Mouse (Mus musculus): ENCODE data around the gene Tomm70a.

Gene Tomm70a

GRCm38 (mm10) chr16:57189493-57189892 is 68.0 kb downstream of the Tomm70a start:
- no peak for DNase-seq (ENCODE audit: low read depth, low spot score)

GRCm38 (mm10) chr16:57190390-57190789 is 68.9 kb downstream of the Tomm70a start:
- no peak for DNase-seq (ENCODE audit: low read depth, low spot score)

GRCm38 (mm10) chr16:57191214-57191613 is 69.7 kb downstream of the Tomm70a start:
- DNase-seq (ENCODE audit: low read depth, low spot score) = no peak

- DNase-seq (ENCODE audit: low read depth, low spot score) = no peak
Measured at GRCm38 (mm10) chr16:57196590-57196989, 75.1 kb downstream of the Tomm70a start.

- no peak for DNase-seq (ENCODE audit: low read depth, low spot score)
Measured at GRCm38 (mm10) chr16:57197281-57197680, 75.8 kb downstream of the Tomm70a start.
